Mouse (Mus musculus): Measurements from ENCODE around the gene Gucy2g.
"Not testable (repeated sequence)": the region's sequence is repeated elsewhere in the genome, so short reads cannot be mapped to it uniquely, and the experiment has no call there.

Gene Gucy2g

DNA sequence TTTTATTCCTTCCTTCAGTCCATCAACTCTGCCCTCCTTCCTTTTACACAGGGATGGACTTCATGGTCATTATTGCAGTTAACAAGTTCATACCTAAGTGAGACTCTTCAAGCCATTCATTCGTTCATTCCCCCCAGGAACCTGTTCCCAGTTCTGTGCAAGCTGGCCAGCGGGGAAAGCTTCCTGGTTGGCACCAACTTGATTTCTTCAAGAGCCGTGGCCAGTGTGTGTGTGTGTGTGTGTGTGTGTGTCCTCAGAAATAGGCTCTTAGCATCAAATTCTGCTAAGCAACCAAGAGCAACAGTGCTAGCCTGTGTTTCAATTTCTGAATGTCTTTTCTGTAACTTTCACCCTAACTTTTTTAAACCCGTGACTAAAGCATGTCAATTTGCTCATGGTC, 75.1 kb downstream of the Gucy2g start:
- DNase-seq (ENCODE audit: low read depth in 2 of 2, low spot score in 2 of 2): no peak

GRCm38 (mm10) chr19:55165183-55165865, 75.7 kb downstream of the Gucy2g start:
- no peak for DNase-seq (ENCODE audit: low read depth in 2 of 2, low spot score in 2 of 2)

DNA sequence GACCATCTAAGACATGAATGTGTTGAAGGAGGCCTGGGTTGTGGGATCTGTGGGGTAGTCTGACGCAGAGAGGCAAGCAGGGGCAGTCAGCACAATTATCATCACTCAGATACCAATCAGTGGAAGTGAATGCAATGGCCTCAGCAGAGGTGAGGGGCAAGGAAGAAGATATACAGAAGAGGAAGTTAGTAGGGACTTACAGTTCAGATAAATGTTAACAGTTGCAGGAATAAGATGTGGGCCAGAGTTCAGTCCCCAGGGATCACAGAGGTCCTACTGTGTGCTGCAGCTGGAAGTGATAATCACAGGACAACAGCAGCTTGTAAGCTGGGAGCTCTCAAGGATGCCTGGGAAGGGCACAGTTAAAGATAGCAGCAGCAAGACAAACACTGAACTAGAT, 76.9 kb downstream of the Gucy2g start:
- no peak for DNase-seq (ENCODE audit: low read depth in 2 of 2, low spot score in 2 of 2)

- no peak for DNase-seq (ENCODE audit: low read depth in 2 of 2, low spot score in 2 of 2)
These were observed 78.8 kb downstream of the Gucy2g start for GRCm38 (mm10) chr19:55162271-55162670.

- no peak for DNase-seq (ENCODE audit: low read depth in 2 of 2, low spot score in 2 of 2)
These were observed 81.2 kb downstream of the Gucy2g start for GRCm38 (mm10) chr19:55159826-55160225.

- DNase-seq (ENCODE audit: low read depth in 2 of 2, low spot score in 2 of 2): no peak
These were observed 82.4 kb downstream of the Gucy2g start for GRCm38 (mm10) chr19:55158606-55159005.

- DNase-seq (ENCODE audit: low read depth in 2 of 2, low spot score in 2 of 2): no peak
These were observed 84.0 kb downstream of the Gucy2g start for GRCm38 (mm10) chr19:55157029-55157428.

DNA sequence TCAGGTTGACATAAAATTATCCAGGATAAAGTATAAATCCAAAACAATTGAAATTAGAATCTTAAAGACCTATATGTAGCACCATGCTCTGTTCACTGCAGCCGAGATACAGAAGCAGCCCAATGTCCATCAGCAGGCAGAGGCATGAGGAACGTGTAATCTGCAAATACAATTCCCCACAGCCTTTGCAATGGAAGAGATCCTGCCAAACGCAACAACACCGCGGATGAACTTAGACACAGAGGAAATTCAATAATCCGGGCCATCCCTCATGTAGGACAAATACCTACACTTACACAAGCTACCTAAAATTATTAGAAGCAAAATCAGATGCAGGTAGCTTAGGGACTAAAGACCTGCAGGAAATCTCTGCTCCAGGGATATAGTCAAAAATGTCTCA, 88.1 kb downstream of the Gucy2g start:
- DNase-seq (ENCODE audit: low read depth in 2 of 2, low spot score in 2 of 2): no peak

DNA sequence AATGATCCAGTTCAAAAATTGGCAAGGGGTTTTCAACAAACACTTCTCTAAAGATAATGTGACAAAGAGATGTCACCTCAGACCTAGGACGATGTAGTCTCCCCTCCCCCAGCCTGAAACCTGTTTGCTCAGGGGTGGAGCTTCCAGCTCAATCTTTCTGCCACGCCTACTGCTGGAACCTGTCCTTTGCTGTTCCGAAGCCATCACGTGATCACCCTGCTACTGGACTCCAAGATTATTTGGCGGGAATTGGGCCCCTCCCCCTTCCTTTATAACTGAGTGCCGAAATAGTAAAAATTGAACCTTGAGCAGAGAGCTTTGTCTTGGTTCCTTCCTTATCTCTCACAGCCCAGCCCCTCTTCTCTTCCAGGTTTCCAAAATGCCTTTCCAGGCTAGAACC, 88.8 kb downstream of the Gucy2g start:
- not testable (repeated sequence) for DNase-seq (ENCODE audit: low read depth in 2 of 2, low spot score in 2 of 2)

- DNase-seq (ENCODE audit: low read depth in 2 of 2, low spot score in 2 of 2): no peak
These were observed 91.4 kb downstream of the Gucy2g start for GRCm38 (mm10) chr19:55149646-55150045.

- DNase-seq (ENCODE audit: low read depth in 2 of 2, low spot score in 2 of 2): no peak
These were observed 92.9 kb downstream of the Gucy2g start for GRCm38 (mm10) chr19:55148109-55148508.

Data from CD8-positive naive resting alpha-beta T cell, adult 2 months (primary cell).